29 mouse cellular contexts compared by ENCODE assay signal in genomic region chr12:88841350-88841749, GRCm38 (mm10).
"Had no signal": no experiment of that assay in that cellular context is flagged by ENCODE, and none has a peak within 500 bp of the region (broad histone marks: within the 10 kb centered on the region; RNA-seq: fewer than 3 reads in every experiment).

No protein-coding gene starts in this region.

- H3K4me3 ChIP-seq: embryonic facial prominence, embryonic 10.5 days; embryonic facial prominence, embryonic 12.5 days; embryonic facial prominence, embryonic 13.5 days; embryonic facial prominence, embryonic 15.5 days; erythroblast, embryonic 14.5 days; forebrain, embryonic 10.5 days; forebrain, embryonic 12.5 days; forebrain, embryonic 13.5 days; forebrain, embryonic 15.5 days; gastrocnemius, adult 2 months; heart, adult 2 months had no signal

- H3K4me2 ChIP-seq: embryonic facial prominence, embryonic 12.5 days; embryonic facial prominence, embryonic 13.5 days; embryonic facial prominence, embryonic 15.5 days; forebrain, embryonic 12.5 days; forebrain, embryonic 13.5 days; forebrain, embryonic 15.5 days had no signal

- H3K27ac ChIP-seq: embryonic facial prominence, embryonic 10.5 days; embryonic facial prominence, embryonic 12.5 days; embryonic facial prominence, embryonic 13.5 days; embryonic facial prominence, embryonic 15.5 days; forebrain, embryonic 10.5 days; forebrain, embryonic 12.5 days; forebrain, embryonic 13.5 days; forebrain, embryonic 15.5 days; gastrocnemius, adult 2 months; heart, adult 2 months had no signal

- H3K4me1 ChIP-seq: embryonic facial prominence, embryonic 10.5 days; embryonic facial prominence, embryonic 12.5 days; embryonic facial prominence, embryonic 13.5 days; embryonic facial prominence, embryonic 15.5 days; forebrain, embryonic 10.5 days; forebrain, embryonic 12.5 days; forebrain, embryonic 13.5 days had no signal

- H3K9me3 ChIP-seq: embryonic facial prominence, embryonic 10.5 days; embryonic facial prominence, embryonic 12.5 days; embryonic facial prominence, embryonic 13.5 days; embryonic facial prominence, embryonic 15.5 days; forebrain, embryonic 10.5 days; forebrain, embryonic 12.5 days; forebrain, embryonic 13.5 days; forebrain, embryonic 15.5 days had no signal

- H3K9ac ChIP-seq: embryonic facial prominence, embryonic 12.5 days; embryonic facial prominence, embryonic 13.5 days; embryonic facial prominence, embryonic 15.5 days; forebrain, embryonic 12.5 days; forebrain, embryonic 13.5 days; forebrain, embryonic 15.5 days; forebrain, postnatal 0 days had no signal

- H3K27me3 ChIP-seq: embryonic facial prominence, embryonic 12.5 days; embryonic facial prominence, embryonic 13.5 days; embryonic facial prominence, embryonic 15.5 days; forebrain, embryonic 12.5 days; forebrain, embryonic 13.5 days; forebrain, embryonic 15.5 days had no signal

- ATAC-seq: forebrain, embryonic 13.5 days; forebrain, embryonic 14.5 days; forebrain, embryonic 15.5 days; forebrain, embryonic 16.5 days; forebrain, postnatal 0 days had no signal

- H3K36me3 ChIP-seq: embryonic facial prominence, embryonic 10.5 days; embryonic facial prominence, embryonic 12.5 days; embryonic facial prominence, embryonic 13.5 days; embryonic facial prominence, embryonic 15.5 days; forebrain, embryonic 10.5 days; forebrain, embryonic 12.5 days; forebrain, embryonic 15.5 days had no signal

- DNase-seq: cerebellum, adult 2 months; cerebellum, adult 8-10 months; cerebellum, adult 9-10 months; cerebellum, adult 9-11 months; cerebellum, postnatal 10 days; cerebellum, postnatal 14 days; cerebellum, postnatal 25 days; cerebellum, postnatal 36 days; embryo, embryonic 11 days; forebrain, postnatal 0 days; gastrocnemius, adult 2 months; gastrocnemius, postnatal 10 days; gastrocnemius, postnatal 14 days; gastrocnemius, postnatal 25 days; gastrocnemius, postnatal 36 days; heart, adult 11 months; heart, adult 18-20 months; heart, adult 2 months had no signal
